Mouse (Mus musculus): ENCODE results near the gene Mipol1. TPM values are rescaled to one million over a fixed set of nuclear protein-coding genes. Genes with fewer than 3 reads are reported as not detected.

The Mipol1 gene
- total RNA-seq, 2 experiments from 2014 or later: 3.0 to 3.4 TPM

- no peak overlapping the region for H3K27ac ChIP-seq
- H3K4me3 ChIP-seq: no peak overlapping the region
- no peak for TF ChIP-seq CTCF (IDR thresholded peaks at IDR 0.05)
- intact Hi-C loops (cut with DNase I): no loop called here
- no peak for DNase-seq
These were observed 310.9 kb downstream of the Mipol1 start for GRCm38 (mm10) chr12:57541118-57541517.

- intact Hi-C loops (cut with DNase I): no loop called here
- 0 out of 2 replicates have a peak, but pooled peaks have one; percentile 6 for TF ChIP-seq CTCF (IDR thresholded peaks at IDR 0.05)
- no peak overlapping the region for H3K4me3 ChIP-seq
These were observed 311.9 kb downstream of the Mipol1 start for GRCm38 (mm10) chr12:57541931-57542745.

GRCm38 (mm10) chr12:57542746-57543626 is 312.8 kb downstream of the Mipol1 start:
- DNase-seq: no peak
- no peak overlapping the region for H3K4me3 ChIP-seq

More at GRCm38 (mm10) chr12:57541931-57542745, 311.9 kb downstream of the Mipol1 start:
- no peak for DNase-seq
- no peak overlapping the region for H3K27ac ChIP-seq

GRCm38 (mm10) chr12:57543627-57543991 is 313.4 kb downstream of the Mipol1 start:
- intact Hi-C loops (cut with DNase I): no loop called here
- Histone ChIP-seq H3K4me3 (no peak overlapping the region), H3K27ac (no peak overlapping the region)
- DNase-seq: no peak
- TF ChIP-seq CTCF (IDR thresholded peaks at IDR 0.05): no peak

More at GRCm38 (mm10) chr12:57542746-57543626, 312.8 kb downstream of the Mipol1 start:
- no peak for TF ChIP-seq CTCF (IDR thresholded peaks at IDR 0.05)
- H3K27ac ChIP-seq: no peak overlapping the region
- intact Hi-C loops (cut with DNase I): no loop called here

GRCm38 (mm10) chr12:57544641-57545370 is 314.6 kb downstream of the Mipol1 start:
- no peak overlapping the region for H3K27ac ChIP-seq
- intact Hi-C loops (cut with DNase I): loop anchor here (5.0 kb wide), 1 partner anchor 263 kb away; no protein-coding TSS in a partner anchor
- DNase-seq: peak; percentile 42
- peak overlapping the region; percentile 69 for H3K4me3 ChIP-seq
- TF ChIP-seq CTCF (IDR thresholded peaks at IDR 0.05): peak; percentile 59

GRCm38 (mm10) chr12:57545371-57546241 is 315.4 kb downstream of the Mipol1 start:
- DNase-seq: peak; percentile 34
- H3K4me3 ChIP-seq: peak overlapping the region; percentile 69
- no peak overlapping the region for H3K27ac ChIP-seq
- intact Hi-C loops (cut with DNase I): loop anchor here (5.0 kb wide), 1 partner anchor 263 kb away; no protein-coding TSS in a partner anchor
- no peak for TF ChIP-seq CTCF (IDR thresholded peaks at IDR 0.05)

Other genes starting within 250 kb of the Mipol1 start
- gene Slc25a21, start 33.0 kb upstream of the Mipol1 start, total RNA-seq (2021): under 1 TPM; 0.15 to 0.17 TPM
- gene Prps1l3, start within 50 bp of the Mipol1 start, total RNA-seq (2021): 10 to 100 TPM; 23.9 to 27.7 TPM